Mouse (Mus musculus) midbrain, embryonic 14.5 days (tissue): ENCODE measurements around the gene Atp13a5. TPM values are rescaled to one million over a fixed set of nuclear protein-coding genes. Genes with fewer than 3 reads are reported as not detected.

Experiments used
- ATAC-seq: fragments of 200-750 bp; cut with Nextera tagmentation; 2 replicates; pipeline ENCODE4 v1.8.0; 2017; ENCODE audit warnings: moderate number of reproducible peaks, moderate library complexity; ENCODE audit not compliant: low FRiP score, low TSS enrichment
- DNase-seq: peaks from one replicate; pipeline ENCODE4 v3.0.0-alpha.2; 2015
- H3K27ac ChIP-seq: fragments of 300-500 bp; sonication (generic); replicated peaks from 2 replicates; pipeline ENCODE4 v1.5.1; 2014; ENCODE audit warnings: mild to moderate bottlenecking, low read depth, low read length, moderate library complexity
- H3K27me3 ChIP-seq: fragments of 300-500 bp; sonication (generic); 2 replicates; pipeline ENCODE4 v1.6.1; 2014; ENCODE audit warnings: low read length, control low read depth, mixed read lengths; ENCODE audit not compliant: control insufficient read depth, insufficient read depth
- H3K36me3 ChIP-seq: fragments of 300-500 bp; sonication (generic); 2 replicates; pipeline ENCODE4 v1.6.1; 2014; ENCODE audit warnings: low read length, control low read depth; ENCODE audit not compliant: control insufficient read depth, insufficient read depth
- H3K4me1 ChIP-seq: fragments of 300-500 bp; sonication (generic); 2 replicates; pipeline ENCODE4 v1.6.1; 2014; ENCODE audit warnings: mild to moderate bottlenecking, antibody characterized with exemption, low read length, control low read depth; ENCODE audit not compliant: control insufficient read depth, insufficient read depth
- H3K4me2 ChIP-seq: fragments of 300-500 bp; sonication (generic); 2 replicates; pipeline ENCODE4 v1.6.1; 2014; ENCODE audit warnings: mild to moderate bottlenecking, low read length, moderate library complexity
- H3K4me3 ChIP-seq: fragments of 300-500 bp; sonication (generic); replicated peaks from 2 replicates; pipeline ENCODE4 v1.5.1; 2014; ENCODE audit warnings: low read depth, low read length
- H3K9ac ChIP-seq: fragments of 300-500 bp; sonication (generic); replicated peaks from 2 replicates; pipeline ENCODE4 v1.6.1; 2014; ENCODE audit warnings: mild to moderate bottlenecking, low read length, moderate library complexity
- H3K9me3 ChIP-seq: fragments of 300-500 bp; sonication (generic); 2 replicates; pipeline ENCODE4 v1.6.1; 2016; ENCODE audit warnings: low read length, control low read depth, mixed read lengths; ENCODE audit not compliant: control insufficient read depth
- WGBS: fragments of 180-500 bp; shearing (Covaris S2); extraction: QIAGEN DNeasy Blood & Tissue Kit; methylation state at CpG from one replicate; pipeline ENCODE4 v1.1.7; 2014; 5-methylcytosine and 5-hydroxymethylcytosine counted together
- polyA plus RNA-seq: library from polyadenylated mRNA; unstranded; fragments of >200 nt; fragmentation: Nextera tagmentation; extraction: Ambion mirVana; gene quantifications from 2 replicates; pipeline ENCODE4 v1.2.1, GENCODE M21; 2014

The Atp13a5 gene
- polyA plus RNA-seq, 1 experiment from 2014 or later: 1.4 TPM

GRCm38 (mm10) chr16:29193981-29194380 is 184.6 kb downstream of the Atp13a5 start:
- Histone ChIP-seq H3K4me2 (no peak overlapping the region), H3K27ac (no peak overlapping the region), H3K4me3 (no peak overlapping the region), H3K9ac (no peak overlapping the region), H3K9me3 (no peaks in the 10 kb centered on the region), H3K4me1 (no peaks in the 10 kb centered on the region), H3K27me3 (no peaks in the 10 kb centered on the region), H3K36me3 (no peaks in the 10 kb centered on the region)
- no peak for ATAC-seq
- no peak for DNase-seq
- 69% methylated on average over 4 of the region's 4 CpGs for WGBS

- 43% methylated on average over 5 of the region's 5 CpGs for WGBS
- no peak overlapping the region for H3K27ac ChIP-seq
- no peaks in the 10 kb centered on the region for H3K4me1 ChIP-seq
- no peak overlapping the region for H3K4me2 ChIP-seq
- no peak overlapping the region for H3K4me3 ChIP-seq
- H3K9ac ChIP-seq: no peak overlapping the region
- H3K36me3 ChIP-seq: no peaks in the 10 kb centered on the region
- H3K9me3 ChIP-seq: no peaks in the 10 kb centered on the region
- no peaks in the 10 kb centered on the region for H3K27me3 ChIP-seq
- no peak for DNase-seq
- ATAC-seq: no peak
Observed at GRCm38 (mm10) chr16:29192911-29193310, 185.6 kb downstream of the Atp13a5 start.

Other genes starting within 250 kb of the Atp13a5 start
- 2.5 and 2.8 TPM in 2 replicates for gene Hrasls, start 169.0 kb downstream of the Atp13a5 start, polyA plus RNA-seq
- gene Atp13a4, start 166.1 kb upstream of the Atp13a5 start, polyA plus RNA-seq: 1.2 and 1.4 TPM in 2 replicates
- 45.6 and 69.2 TPM in 2 replicates for gene Opa1, start 200.6 kb upstream of the Atp13a5 start, polyA plus RNA-seq